Mouse (Mus musculus) layer of hippocampus, adult 2 months (tissue): ENCODE data around the gene Slc2a9. TPM values are rescaled to one million over a fixed set of nuclear protein-coding genes. Genes with fewer than 3 reads are reported as not detected.

Experiments used
- DNase-seq, 2 experiments: peaks; one replicate each; pipeline ENCODE4 v3.0.0; 2022; ENCODE audit warnings: low spot score in 2 of 2
- H3K27ac ChIP-seq: fragments of 200-600 bp; 2 replicates; pipeline ENCODE4 v1.8.1; 2022
- H3K4me3 ChIP-seq: fragments of 200-600 bp; 2 replicates; pipeline ENCODE4 v1.8.1; 2022; ENCODE audit warnings: mild to moderate bottlenecking
- CTCF ChIP-seq: fragments of 200-600 bp; conservative IDR thresholded peaks from 2 replicates; pipeline ENCODE4 v1.8.1; 2022; ENCODE audit warnings: antibody characterized with exemption, mild to moderate bottlenecking, moderate library complexity
- total RNA-seq, 2 experiments: library from RNA; stranded (reverse); gene quantifications; 2 replicates each; pipeline ENCODE4 v1.2.3; 2021

The Slc2a9 gene
- total RNA-seq, 2 experiments from 2014 or later: 3.2 to 4.2 TPM

DNA sequence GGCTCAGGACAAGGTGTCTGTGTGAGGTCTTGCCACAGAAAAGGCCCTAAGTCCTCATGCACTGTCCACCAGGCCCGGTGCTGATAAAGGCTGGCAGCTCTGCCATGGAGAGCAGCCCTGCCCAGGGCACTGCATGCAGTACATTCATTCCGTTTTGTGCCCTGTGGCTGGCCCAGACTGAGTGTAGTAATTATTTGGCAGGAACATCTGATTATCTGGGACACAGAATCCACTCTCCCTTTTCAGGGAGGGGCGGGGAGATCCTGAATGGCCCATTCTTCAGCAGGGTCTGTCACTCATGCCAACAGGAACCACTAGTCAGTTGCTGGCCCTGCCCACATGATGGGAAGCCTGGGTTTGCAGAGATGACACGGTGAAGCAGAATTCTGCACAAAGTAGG is 29.1 kb upstream of the Slc2a9 start:
- peak overlapping the region; percentile 77 for H3K27ac ChIP-seq
- no peak for TF ChIP-seq CTCF
- no peak overlapping the region for H3K4me3 ChIP-seq
- peak; percentile 55 to 74 for DNase-seq

DNA sequence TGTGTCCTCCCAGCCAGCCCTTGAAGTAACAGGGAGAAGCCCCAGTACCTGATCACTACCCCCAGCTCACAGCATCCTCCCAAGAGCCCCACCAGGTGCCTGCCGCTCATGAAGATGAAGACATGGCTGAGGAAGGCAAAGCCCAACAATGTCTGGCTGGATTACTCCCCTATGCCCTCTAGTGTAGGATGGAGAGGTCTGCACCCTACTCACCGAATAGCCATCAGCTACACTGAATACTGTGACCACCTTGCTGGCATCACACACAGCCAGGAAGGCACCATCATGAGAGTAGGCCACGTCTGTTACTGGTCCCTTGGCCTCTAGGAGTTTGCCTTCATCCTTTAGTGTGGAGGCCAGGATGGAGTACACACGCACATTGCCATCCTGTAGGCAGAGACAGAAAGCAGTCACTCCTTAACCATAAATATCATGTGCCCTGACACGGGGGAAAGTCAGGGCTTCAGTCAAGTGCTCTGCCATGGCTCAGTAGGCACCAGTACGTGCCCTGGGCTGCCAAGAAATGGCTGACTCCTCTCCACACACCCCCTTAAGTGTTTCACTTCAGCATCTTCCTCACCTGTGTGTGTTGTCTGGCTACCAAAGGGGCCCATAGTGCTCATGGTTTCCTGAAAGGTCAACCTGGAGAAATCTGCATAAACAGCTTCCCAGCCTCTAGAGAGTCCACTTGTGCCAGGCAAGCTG is 26.9 kb upstream of the Slc2a9 start:
- Histone ChIP-seq H3K4me3 (no peak overlapping the region), H3K27ac (no peak overlapping the region)
- TF ChIP-seq CTCF: peak; percentile 81
- DNase-seq: no peak

DNA sequence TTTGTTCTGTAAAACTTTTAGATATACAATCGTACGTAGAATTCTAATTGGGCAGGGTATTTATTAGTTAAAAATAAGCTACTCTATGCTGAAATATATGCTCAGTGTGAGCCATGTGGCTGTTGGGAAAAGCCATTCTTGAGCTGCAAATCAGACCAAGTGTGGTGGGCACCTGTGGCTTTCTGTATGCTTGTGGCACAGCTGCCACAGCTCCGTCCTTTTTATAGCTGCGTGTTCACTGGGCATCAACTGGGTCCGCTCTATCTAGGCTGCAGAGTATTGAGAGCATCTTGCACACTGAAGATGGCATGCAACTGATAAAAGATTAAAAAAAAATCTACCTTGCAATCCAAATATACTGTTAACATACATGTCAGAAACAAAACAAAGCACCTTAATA is 20.0 kb upstream of the Slc2a9 start:
- no peak for DNase-seq
- H3K4me3 ChIP-seq: no peak overlapping the region
- H3K27ac ChIP-seq: no peak overlapping the region
- TF ChIP-seq CTCF: no peak

DNA sequence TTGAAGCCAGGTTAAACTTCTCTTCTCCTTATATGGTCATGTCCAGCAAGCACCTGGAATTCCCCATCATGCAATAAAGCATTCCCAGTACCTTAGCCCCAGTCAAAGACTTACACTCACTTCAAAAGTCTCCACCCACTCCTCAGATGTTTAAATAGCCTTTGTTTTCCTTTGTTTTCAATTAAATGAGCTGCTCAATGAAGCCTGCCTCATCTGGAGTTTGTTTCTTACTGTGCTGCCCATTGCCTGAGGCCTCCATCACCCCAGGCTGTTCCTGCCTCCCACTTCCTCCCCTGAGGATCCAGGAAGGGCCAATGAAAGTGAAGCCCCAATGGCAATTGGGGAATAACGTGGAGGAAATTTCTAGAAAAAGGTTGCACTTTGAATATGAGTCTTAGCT is 17.9 kb upstream of the Slc2a9 start:
- DNase-seq: no peak
- no peak overlapping the region for H3K27ac ChIP-seq
- H3K4me3 ChIP-seq: no peak overlapping the region
- TF ChIP-seq CTCF: no peak

DNA sequence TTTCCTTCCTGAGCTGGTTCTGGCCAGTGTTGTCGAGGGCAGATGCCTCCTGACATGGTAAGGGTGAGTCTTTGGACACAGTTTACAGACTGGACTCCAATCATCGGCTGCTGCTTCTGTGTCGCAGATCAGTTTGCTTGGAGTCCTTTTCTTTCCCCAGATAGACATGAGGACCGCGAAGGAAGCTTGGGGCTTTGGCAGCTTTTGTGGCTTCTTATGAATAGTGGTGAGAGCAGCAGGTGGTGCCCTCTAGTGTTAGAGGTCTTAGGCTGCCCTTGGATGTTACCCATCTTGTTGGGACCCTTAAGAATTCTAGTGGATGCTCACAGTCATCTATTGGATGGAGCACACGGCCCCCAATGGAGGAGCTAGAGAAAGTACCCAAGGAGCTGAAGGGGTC is 13.3 kb upstream of the Slc2a9 start:
- Histone ChIP-seq H3K4me3 (no peak overlapping the region), H3K27ac (no peak overlapping the region)
- DNase-seq: peak; percentile 44 to 62
- TF ChIP-seq CTCF: peak; percentile 80

DNA sequence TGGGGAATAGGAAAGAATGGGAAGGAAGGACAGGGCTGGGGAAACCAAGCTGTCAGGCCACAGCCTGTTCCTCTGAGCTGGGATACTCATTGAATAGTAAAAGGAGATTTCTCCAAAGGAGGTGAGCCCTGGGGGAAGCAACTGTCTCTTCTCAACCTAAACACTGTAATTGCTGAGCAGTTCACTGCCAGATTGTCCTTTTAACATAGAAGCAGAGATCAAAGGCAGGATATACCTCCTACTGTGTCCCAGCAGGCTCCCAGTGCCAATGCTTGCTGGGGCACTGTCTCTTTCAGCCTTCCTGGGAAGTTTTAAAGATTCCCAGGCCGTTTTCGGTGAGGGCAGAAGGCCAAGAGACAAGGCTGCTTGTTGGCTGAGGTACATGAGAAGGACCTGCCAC is 10.0 kb upstream of the Slc2a9 start:
- no peak for DNase-seq
- H3K27ac ChIP-seq: no peak overlapping the region
- H3K4me3 ChIP-seq: no peak overlapping the region
- TF ChIP-seq CTCF: no peak

DNA sequence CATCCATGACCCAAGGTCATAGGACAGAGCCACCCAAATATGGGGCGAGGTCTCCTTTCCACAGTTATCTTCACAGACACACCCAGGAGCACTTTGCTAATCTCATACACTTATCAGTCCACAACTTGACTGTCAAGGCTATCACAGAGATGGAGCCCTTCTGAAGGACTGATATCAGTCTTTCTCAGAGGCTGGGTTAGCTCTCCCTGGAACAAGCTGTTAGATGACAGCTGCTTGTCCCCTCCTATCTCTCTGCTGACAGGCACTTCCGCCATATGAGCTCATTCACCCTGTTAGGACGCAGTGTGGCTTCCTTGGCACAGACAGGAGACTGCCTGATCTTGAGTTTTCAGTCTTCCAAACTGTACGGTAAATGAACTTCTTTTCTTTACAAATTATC is 6.6 kb upstream of the Slc2a9 start:
- Histone ChIP-seq H3K27ac (no peak overlapping the region), H3K4me3 (no peak overlapping the region)
- no peak for DNase-seq
- TF ChIP-seq CTCF: no peak

DNA sequence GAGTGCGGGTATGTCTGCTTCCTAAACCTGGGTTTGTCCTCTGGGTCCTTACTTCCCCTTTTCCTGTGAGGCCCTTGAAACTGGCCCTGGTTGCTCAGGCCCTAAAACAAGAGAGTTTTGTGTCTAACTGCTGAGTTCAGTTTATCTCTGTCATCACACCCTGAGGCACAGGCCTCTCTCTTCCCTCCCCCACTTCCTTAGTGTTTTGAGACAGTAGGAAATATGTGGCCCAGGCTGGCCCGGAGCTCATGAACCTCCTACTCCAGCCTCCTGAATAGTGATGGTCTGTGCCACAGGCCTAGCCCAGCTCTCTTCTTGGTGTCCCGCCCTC is 2.5 kb upstream of the Slc2a9 start:
- DNase-seq: no peak
- no peak overlapping the region; the same call in 1 of the 2 replicates for H3K27ac ChIP-seq
- TF ChIP-seq CTCF: no peak

DNA sequence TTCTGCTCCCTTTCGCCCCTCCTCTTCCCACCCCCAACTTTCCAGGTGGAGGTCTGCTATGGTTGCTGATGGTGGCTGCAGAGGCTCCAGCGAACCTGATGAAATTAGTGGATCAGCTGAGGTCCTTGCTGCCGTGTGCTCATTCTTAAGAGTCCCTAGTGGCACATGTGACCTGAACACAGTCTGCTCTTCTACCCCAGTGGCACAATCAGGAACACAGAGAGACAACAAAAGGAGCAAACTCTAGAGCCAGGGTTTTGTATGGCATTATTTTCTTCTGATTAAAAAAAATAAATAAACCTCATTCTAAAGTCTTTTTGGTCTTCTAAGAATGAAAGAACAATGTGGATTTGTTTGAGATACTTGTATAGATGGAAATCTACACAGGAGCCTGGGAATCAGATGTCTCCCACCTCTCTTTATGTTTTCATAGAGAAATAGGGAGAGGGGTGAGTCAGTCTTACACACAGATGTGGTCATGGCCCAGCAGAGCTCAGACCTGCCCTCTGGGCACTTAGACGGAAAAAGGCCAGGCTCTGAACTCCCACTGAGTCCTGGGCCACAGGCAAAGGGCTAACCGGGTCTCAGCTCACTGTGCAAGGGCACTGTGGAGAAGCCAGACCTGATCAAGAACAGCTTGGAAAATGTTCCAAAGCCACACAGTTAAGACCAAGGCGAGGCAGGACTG is 1.9 kb upstream of the Slc2a9 start:
- H3K4me3 ChIP-seq: no peak overlapping the region
- no peak for TF ChIP-seq CTCF
- no peak overlapping the region; the same call in 1 of the 2 replicates for H3K27ac ChIP-seq
- DNase-seq: no peak

More for the DNA sequence above, 2.5 kb upstream of the Slc2a9 start:
- no peak overlapping the region for H3K4me3 ChIP-seq

DNA sequence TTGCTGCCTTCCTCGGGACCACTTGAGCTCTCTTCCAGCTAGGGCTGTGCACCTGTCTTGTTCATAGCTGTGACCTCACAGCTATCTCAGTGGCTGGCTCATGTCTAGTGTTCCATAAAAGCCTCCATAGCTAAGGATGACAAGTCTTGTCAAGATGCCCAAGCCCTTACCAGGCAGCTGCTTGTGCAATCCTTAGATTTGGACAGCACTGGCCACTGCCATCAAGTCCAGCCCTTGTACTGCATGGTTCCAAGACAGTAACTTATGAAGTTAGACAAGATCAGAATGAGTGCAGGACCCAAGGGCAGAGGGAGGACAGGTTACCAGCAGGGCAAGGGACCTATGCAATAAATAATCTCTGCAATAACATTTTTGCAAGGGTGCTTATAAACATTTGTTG is 1.2 kb upstream of the Slc2a9 start:
- TF ChIP-seq CTCF: no peak
- Histone ChIP-seq H3K4me3 (no peak overlapping the region), H3K27ac (no peak overlapping the region)
- no peak for DNase-seq

DNA sequence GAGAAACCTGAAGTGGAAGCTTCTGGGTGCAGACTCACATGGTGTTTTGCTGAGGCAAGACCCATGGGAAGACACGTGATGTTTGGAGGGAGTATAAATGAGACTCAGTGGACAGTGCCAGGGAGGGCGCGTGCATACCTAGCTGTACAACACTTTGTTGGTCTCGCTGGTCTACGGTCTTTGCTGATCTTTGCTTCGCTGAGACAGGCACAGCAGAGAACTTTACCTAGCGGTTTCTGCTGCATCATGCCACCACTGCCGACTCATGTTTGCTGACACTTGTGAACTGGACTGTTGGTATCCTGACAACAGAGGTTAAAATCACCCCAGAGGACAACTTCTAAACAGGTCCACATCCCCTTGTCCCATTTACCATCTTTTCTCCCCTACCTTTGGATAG is 2.9 kb downstream of the Slc2a9 start:
- Histone ChIP-seq H3K4me3 (no peak overlapping the region), H3K27ac (peak overlapping the region; percentile 39; the same call in 1 of the 2 replicates)
- TF ChIP-seq CTCF: no peak
- DNase-seq: no peak

DNA sequence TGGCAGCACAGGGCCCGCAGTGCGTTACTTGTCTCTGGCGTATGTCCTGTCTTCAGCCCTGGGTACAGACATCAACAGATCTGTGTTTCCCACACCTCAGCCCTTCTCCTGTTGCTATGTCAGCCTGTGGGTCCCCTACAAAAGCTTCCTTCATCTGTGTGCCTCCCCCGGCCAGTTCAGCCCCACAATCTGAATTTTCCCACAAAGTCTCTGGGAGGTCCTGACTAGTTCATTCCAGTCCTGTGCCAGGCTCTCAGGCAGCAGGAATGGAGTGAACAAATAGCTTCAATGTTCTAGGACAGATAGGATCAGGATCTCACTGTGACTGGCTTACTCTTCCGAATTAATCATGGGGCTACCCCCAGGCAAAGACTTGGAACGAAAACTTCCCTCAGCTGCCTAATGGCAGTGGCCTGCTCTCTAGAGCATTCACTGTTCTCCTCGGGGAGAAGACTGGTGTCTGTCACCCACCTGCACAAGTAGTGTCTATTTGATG is 3.6 kb downstream of the Slc2a9 start:
- H3K4me3 ChIP-seq: no peak overlapping the region
- peak overlapping the region; percentile 39; the same call in 1 of the 2 replicates for H3K27ac ChIP-seq
- no peak for DNase-seq
- no peak for TF ChIP-seq CTCF

DNA sequence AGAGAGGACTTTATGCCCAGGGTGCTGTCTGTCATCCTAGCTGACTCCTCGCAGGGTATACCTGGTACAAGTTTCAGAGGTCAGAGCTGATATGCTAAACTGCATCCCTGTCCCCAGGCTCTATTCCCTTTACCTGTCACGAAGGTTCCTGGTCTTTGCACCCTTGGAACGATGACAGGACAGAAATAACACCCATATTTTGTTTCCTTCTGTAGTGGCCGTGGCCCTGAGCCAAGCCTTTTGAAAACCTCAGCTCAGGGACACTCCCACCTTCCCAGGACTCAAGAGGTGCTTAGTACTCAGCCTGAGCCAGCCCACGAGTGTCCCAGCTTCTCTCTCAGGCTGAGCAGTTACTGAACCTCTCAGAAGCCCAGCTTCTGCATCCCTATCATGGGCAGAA is 4.5 kb downstream of the Slc2a9 start:
- H3K4me3 ChIP-seq: no peak overlapping the region
- peak overlapping the region; percentile 39; the same call in 1 of the 2 replicates for H3K27ac ChIP-seq
- DNase-seq: no peak
- TF ChIP-seq CTCF: no peak
